Mouse (Mus musculus) midbrain, embryonic 14.5 days (tissue): Measurements from ENCODE around the gene P4ha2. TPM values are rescaled to one million over a fixed set of nuclear protein-coding genes. Genes with fewer than 3 reads are reported as not detected.

Source experiments
- ATAC-seq: fragments of 200-750 bp; cut with Nextera tagmentation; 2 replicates; pipeline ENCODE4 v1.8.0; 2017; ENCODE audit warnings: moderate number of reproducible peaks, moderate library complexity; ENCODE audit not compliant: low FRiP score, low TSS enrichment
- DNase-seq: peaks from one replicate; pipeline ENCODE4 v3.0.0-alpha.2; 2015
- H3K27ac ChIP-seq: fragments of 300-500 bp; sonication (generic); replicated peaks from 2 replicates; pipeline ENCODE4 v1.5.1; 2014; ENCODE audit warnings: mild to moderate bottlenecking, low read depth, low read length, moderate library complexity
- H3K27me3 ChIP-seq: fragments of 300-500 bp; sonication (generic); 2 replicates; pipeline ENCODE4 v1.6.1; 2014; ENCODE audit warnings: low read length, control low read depth, mixed read lengths; ENCODE audit not compliant: control insufficient read depth, insufficient read depth
- H3K36me3 ChIP-seq: fragments of 300-500 bp; sonication (generic); 2 replicates; pipeline ENCODE4 v1.6.1; 2014; ENCODE audit warnings: low read length, control low read depth; ENCODE audit not compliant: control insufficient read depth, insufficient read depth
- H3K4me1 ChIP-seq: fragments of 300-500 bp; sonication (generic); 2 replicates; pipeline ENCODE4 v1.6.1; 2014; ENCODE audit warnings: mild to moderate bottlenecking, antibody characterized with exemption, low read length, control low read depth; ENCODE audit not compliant: control insufficient read depth, insufficient read depth
- H3K4me2 ChIP-seq: fragments of 300-500 bp; sonication (generic); 2 replicates; pipeline ENCODE4 v1.6.1; 2014; ENCODE audit warnings: mild to moderate bottlenecking, low read length, moderate library complexity
- H3K4me3 ChIP-seq: fragments of 300-500 bp; sonication (generic); replicated peaks from 2 replicates; pipeline ENCODE4 v1.5.1; 2014; ENCODE audit warnings: low read depth, low read length
- H3K9ac ChIP-seq: fragments of 300-500 bp; sonication (generic); replicated peaks from 2 replicates; pipeline ENCODE4 v1.6.1; 2014; ENCODE audit warnings: mild to moderate bottlenecking, low read length, moderate library complexity
- H3K9me3 ChIP-seq: fragments of 300-500 bp; sonication (generic); 2 replicates; pipeline ENCODE4 v1.6.1; 2016; ENCODE audit warnings: low read length, control low read depth, mixed read lengths; ENCODE audit not compliant: control insufficient read depth
- WGBS: fragments of 180-500 bp; shearing (Covaris S2); extraction: QIAGEN DNeasy Blood & Tissue Kit; methylation state at CpG from one replicate; pipeline ENCODE4 v1.1.7; 2014; 5-methylcytosine and 5-hydroxymethylcytosine counted together
- polyA plus RNA-seq: library from polyadenylated mRNA; unstranded; fragments of >200 nt; fragmentation: Nextera tagmentation; extraction: Ambion mirVana; gene quantifications from 2 replicates; pipeline ENCODE4 v1.2.1, GENCODE M21; 2014

Gene P4ha2
- polyA plus RNA-seq, 1 experiment from 2014 or later: 10.5 TPM

GRCm38 (mm10) chr11:54092188-54092587 lies 7.7 kb upstream of the P4ha2 start:
- no peaks in the 10 kb centered on the region for H3K9me3 ChIP-seq
- no peaks in the 10 kb centered on the region for H3K36me3 ChIP-seq
- no peak overlapping the region for H3K4me3 ChIP-seq
- DNase-seq: no peak
- H3K9ac ChIP-seq: no peak overlapping the region
- H3K27me3 ChIP-seq: no peaks in the 10 kb centered on the region
- WGBS: 58% methylated on average over 7 of the region's 7 CpGs
- no peak overlapping the region for H3K27ac ChIP-seq
- ATAC-seq: no peak
- H3K4me1 ChIP-seq: no peaks in the 10 kb centered on the region
- H3K4me2 ChIP-seq: no peak overlapping the region

- Histone ChIP-seq H3K9me3 (no peaks in the 10 kb centered on the region), H3K27ac (no peak overlapping the region), H3K4me2 (no peak overlapping the region), H3K27me3 (no peaks in the 10 kb centered on the region), H3K9ac (no peak overlapping the region), H3K4me1 (no peaks in the 10 kb centered on the region), H3K4me3 (no peak overlapping the region), H3K36me3 (no peaks in the 10 kb centered on the region)
- ATAC-seq (no peak), DNase-seq (peak; percentile 70)
- 4% methylated on average over 3 of the region's 3 CpGs for WGBS
These were observed 6.9 kb upstream of the P4ha2 start for GRCm38 (mm10) chr11:54093000-54093399.

GRCm38 (mm10) chr11:54100692-54101591 lies 1.0 kb downstream of the P4ha2 start:
- peak overlapping the region; percentile 73 for H3K9ac ChIP-seq
- WGBS: under 1% methylated on average over 81 of the region's 83 CpGs
- peak overlapping the region; percentile 60 for H3K4me3 ChIP-seq
- peak overlapping the region; percentile 99 for H3K4me2 ChIP-seq
- no peaks in the 10 kb centered on the region for H3K9me3 ChIP-seq
- H3K27ac ChIP-seq: no peak overlapping the region
- H3K4me1 ChIP-seq: 0 out of 2 replicates have a peak, but pooled peaks cover 6% of the 10 kb centered on the region
- no peaks in the 10 kb centered on the region for H3K36me3 ChIP-seq
- ATAC-seq (peak; percentile 68), DNase-seq (peak; percentile 85)
- 0 out of 2 replicates have a peak, but pooled peaks cover 13% of the 10 kb centered on the region for H3K27me3 ChIP-seq

GRCm38 (mm10) chr11:54101701-54102100 lies 1.8 kb downstream of the P4ha2 start:
- ATAC-seq (no peak), DNase-seq (no peak)
- Histone ChIP-seq H3K4me2 (peak overlapping the region; percentile 99), H3K4me3 (peak overlapping the region; percentile 60), H3K27me3 (0 out of 2 replicates have a peak, but pooled peaks cover 13% of the 10 kb centered on the region), H3K36me3 (no peaks in the 10 kb centered on the region), H3K4me1 (0 out of 2 replicates have a peak, but pooled peaks cover 6% of the 10 kb centered on the region), H3K9me3 (no peaks in the 10 kb centered on the region), H3K9ac (no peak overlapping the region), H3K27ac (no peak overlapping the region)
- WGBS: 78% methylated on average over 9 of the region's 9 CpGs

- Histone ChIP-seq H3K9ac (no peak overlapping the region), H3K36me3 (no peaks in the 10 kb centered on the region), H3K4me3 (no peak overlapping the region), H3K27ac (no peak overlapping the region), H3K27me3 (0 out of 2 replicates have a peak, but pooled peaks cover 13% of the 10 kb centered on the region), H3K4me1 (0 out of 2 replicates have a peak, but pooled peaks cover 6% of the 10 kb centered on the region), H3K4me2 (no peak overlapping the region), H3K9me3 (no peaks in the 10 kb centered on the region)
- DNase-seq: no peak
- no peak for ATAC-seq
- 62% methylated on average over 10 of the region's 10 CpGs for WGBS
These were observed 3.0 kb downstream of the P4ha2 start for GRCm38 (mm10) chr11:54102706-54103449.

GRCm38 (mm10) chr11:54105011-54105410 lies 5.1 kb downstream of the P4ha2 start:
- Histone ChIP-seq H3K36me3 (no peaks in the 10 kb centered on the region), H3K9me3 (no peaks in the 10 kb centered on the region), H3K27ac (no peak overlapping the region), H3K4me3 (no peak overlapping the region), H3K4me2 (no peak overlapping the region), H3K4me1 (0 out of 2 replicates have a peak, but pooled peaks cover 6% of the 10 kb centered on the region), H3K9ac (no peak overlapping the region), H3K27me3 (0 out of 2 replicates have a peak, but pooled peaks cover 13% of the 10 kb centered on the region)
- 97% methylated on average over 6 of the region's 6 CpGs for WGBS
- ATAC-seq: no peak
- DNase-seq: no peak

GRCm38 (mm10) chr11:54106676-54107075 lies 6.8 kb downstream of the P4ha2 start:
- H3K4me3 ChIP-seq: no peak overlapping the region
- ATAC-seq: no peak
- 88% methylated on average over 3 of the region's 3 CpGs for WGBS
- 0 out of 2 replicates have a peak, but pooled peaks cover 10% of the 10 kb centered on the region for H3K27me3 ChIP-seq
- no peaks in the 10 kb centered on the region for H3K9me3 ChIP-seq
- no peak overlapping the region for H3K27ac ChIP-seq
- no peak for DNase-seq
- no peak overlapping the region for H3K9ac ChIP-seq
- 0 out of 2 replicates have a peak, but pooled peaks cover 2% of the 10 kb centered on the region for H3K4me1 ChIP-seq
- H3K36me3 ChIP-seq: no peaks in the 10 kb centered on the region
- no peak overlapping the region for H3K4me2 ChIP-seq

GRCm38 (mm10) chr11:54107239-54107638 lies 7.3 kb downstream of the P4ha2 start:
- Histone ChIP-seq H3K4me1 (peaks cover 6% of the 10 kb centered on the region), H3K4me3 (no peak overlapping the region), H3K27me3 (0 out of 2 replicates have a peak, but pooled peaks cover 4% of the 10 kb centered on the region), H3K9ac (no peak overlapping the region), H3K4me2 (no peak overlapping the region), H3K27ac (no peak overlapping the region), H3K9me3 (no peaks in the 10 kb centered on the region), H3K36me3 (no peaks in the 10 kb centered on the region)
- 79% methylated on average over 7 of the region's 7 CpGs for WGBS
- no peak for DNase-seq
- no peak for ATAC-seq
